Mouse (Mus musculus) heart, embryonic 16.5 days (tissue): ENCODE results near the gene Prss56. TPM values are rescaled to one million over a fixed set of nuclear protein-coding genes. Genes with fewer than 3 reads are reported as not detected.

Experiments
- ATAC-seq: fragments of 200-750 bp; cut with Nextera tagmentation; replicated peaks from 2 replicates; pipeline ENCODE4 v1.8.0; 2017; ENCODE audit warnings: moderate number of reproducible peaks; ENCODE audit not compliant: insufficient read depth, low FRiP score; ENCODE audit errors: extremely low read depth
- H3K27ac ChIP-seq: fragments of 300-500 bp; sonication (generic); 2 replicates; pipeline ENCODE4 v1.5.1; 2014; ENCODE audit warnings: mild to moderate bottlenecking, low read length, control low read depth, moderate library complexity
- H3K27me3 ChIP-seq: fragments of 300-500 bp; sonication (generic); 2 replicates; pipeline ENCODE4 v1.6.1; 2014; ENCODE audit warnings: low read length, mixed read lengths; ENCODE audit not compliant: control insufficient read depth, insufficient read depth
- H3K36me3 ChIP-seq: fragments of 300-500 bp; sonication (generic); 2 replicates; pipeline ENCODE4 v1.6.1; 2014; ENCODE audit not compliant: control insufficient read depth, insufficient read depth
- H3K4me1 ChIP-seq: fragments of 300-500 bp; sonication (generic); 2 replicates; pipeline ENCODE4 v1.6.1; 2014; ENCODE audit warnings: low read length, mixed read lengths; ENCODE audit not compliant: control insufficient read depth, insufficient read depth
- H3K4me2 ChIP-seq: fragments of 300-500 bp; sonication (generic); 2 replicates; pipeline ENCODE4 v1.6.1; 2014; ENCODE audit warnings: low read depth, mild to moderate bottlenecking, control low read depth, low read length
- H3K4me3 ChIP-seq: fragments of 300-500 bp; sonication (generic); 2 replicates; pipeline ENCODE4 v1.5.1; 2014; ENCODE audit warnings: mild to moderate bottlenecking, control low read depth, low read length
- H3K9ac ChIP-seq: fragments of 300-500 bp; sonication (generic); 2 replicates; pipeline ENCODE4 v1.6.1; 2014; ENCODE audit warnings: low read length, control low read depth
- H3K9me3 ChIP-seq: fragments of 300-500 bp; sonication (generic); replicated peaks from 2 replicates; pipeline ENCODE4 v1.6.1; 2016; ENCODE audit warnings: low read length; ENCODE audit not compliant: control insufficient read depth
- WGBS: fragments of 180-500 bp; shearing (Covaris S2); extraction: QIAGEN DNeasy Blood & Tissue Kit; methylation state at CpG from one replicate; pipeline ENCODE4 v1.1.7; 2014; 5-methylcytosine and 5-hydroxymethylcytosine counted together
- polyA plus RNA-seq: library from polyadenylated mRNA; unstranded; fragments of >200 nt; fragmentation: Nextera tagmentation; extraction: Ambion mirVana; gene quantifications from 2 replicates; pipeline ENCODE4 v1.2.1, GENCODE M21; 2015

Prss56 gene
- polyA plus RNA-seq, 1 experiment from 2014 or later: not detected

GRCm38 (mm10) chr1:87180896-87181295, 2.2 kb upstream of the Prss56 start:
- H3K27ac ChIP-seq: no peak overlapping the region
- H3K9me3 ChIP-seq: no peaks in the 10 kb centered on the region
- no peak overlapping the region for H3K9ac ChIP-seq
- ATAC-seq: no peak
- no peaks in the 10 kb centered on the region for H3K36me3 ChIP-seq
- H3K4me2 ChIP-seq: no peak overlapping the region
- 22% methylated on average over 5 of the region's 5 CpGs for WGBS
- no peak overlapping the region for H3K4me3 ChIP-seq
- H3K4me1 ChIP-seq: peaks cover 5% of the 10 kb centered on the region; the same call in 1 of the 2 replicates
- H3K27me3 ChIP-seq: peaks cover 43% of the 10 kb centered on the region

DNA sequence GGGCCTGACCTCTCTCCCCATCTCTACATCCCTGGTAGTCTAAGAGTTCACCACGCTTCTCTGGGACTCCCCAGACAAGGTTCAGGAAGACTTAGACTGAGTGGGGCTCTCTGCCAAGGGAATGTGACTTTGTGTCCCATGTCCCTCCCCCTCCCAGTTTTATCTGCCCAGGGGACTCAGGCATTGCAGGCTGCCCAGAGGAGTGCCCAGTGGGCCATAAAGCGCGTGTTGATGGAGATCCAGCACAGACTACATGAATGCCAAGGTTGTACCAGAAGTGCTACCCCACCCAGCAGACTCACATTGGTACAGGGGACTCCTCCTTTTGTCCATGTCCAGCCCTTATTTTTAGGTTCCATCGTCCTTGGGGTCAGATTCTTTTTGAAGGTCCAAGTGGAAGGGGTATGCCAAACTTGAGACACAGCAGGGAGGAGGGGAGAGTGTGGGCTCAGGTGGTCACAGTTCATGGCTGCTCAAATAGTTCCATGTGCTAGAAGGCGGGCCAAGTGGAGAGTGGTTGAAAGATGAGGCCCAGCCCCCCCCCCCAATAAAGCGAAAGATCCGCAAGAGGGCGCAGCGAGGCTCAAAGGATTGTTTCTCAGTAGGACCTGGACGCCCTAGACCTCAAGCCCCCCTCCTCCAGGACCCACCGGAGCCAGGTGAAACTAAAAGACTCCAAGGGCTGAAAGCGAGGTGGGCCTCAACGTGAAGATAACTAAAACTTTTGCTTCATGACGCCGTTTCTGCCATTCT, 1.1 kb downstream of the Prss56 start:
- no peak overlapping the region for H3K4me3 ChIP-seq
- H3K9me3 ChIP-seq: no peaks in the 10 kb centered on the region
- ATAC-seq: no peak
- H3K27ac ChIP-seq: no peak overlapping the region
- H3K9ac ChIP-seq: no peak overlapping the region
- no peaks in the 10 kb centered on the region for H3K36me3 ChIP-seq
- peak overlapping the region; percentile 41; the same call in 1 of the 2 replicates for H3K4me2 ChIP-seq
- H3K27me3 ChIP-seq: peaks cover 66% of the 10 kb centered on the region
- peaks cover 9% of the 10 kb centered on the region; the same call in 1 of the 2 replicates for H3K4me1 ChIP-seq
- WGBS: 27% methylated on average over 15 of the region's 15 CpGs

GRCm38 (mm10) chr1:87184751-87185139, 1.6 kb downstream of the Prss56 start:
- Histone ChIP-seq H3K4me3 (no peak overlapping the region), H3K27me3 (peaks cover 71% of the 10 kb centered on the region), H3K4me2 (peak overlapping the region; percentile 41; the same call in 1 of the 2 replicates), H3K27ac (no peak overlapping the region), H3K9me3 (no peaks in the 10 kb centered on the region), H3K36me3 (no peaks in the 10 kb centered on the region), H3K4me1 (peaks cover 9% of the 10 kb centered on the region; the same call in 1 of the 2 replicates), H3K9ac (no peak overlapping the region)
- WGBS: 10% methylated on average over 20 of the region's 20 CpGs
- 0 out of 2 replicates have a peak, but pooled peaks have one; percentile 19 for ATAC-seq

- Histone ChIP-seq H3K27me3 (peaks cover 72% of the 10 kb centered on the region), H3K4me2 (no peak overlapping the region), H3K4me1 (peaks cover 9% of the 10 kb centered on the region; the same call in 1 of the 2 replicates), H3K36me3 (no peaks in the 10 kb centered on the region), H3K9ac (no peak overlapping the region), H3K4me3 (no peak overlapping the region), H3K27ac (no peak overlapping the region), H3K9me3 (no peaks in the 10 kb centered on the region)
- WGBS: 13% methylated on average over 13 of the region's 13 CpGs
- no peak for ATAC-seq
Observed at GRCm38 (mm10) chr1:87185526-87185925, 2.4 kb downstream of the Prss56 start.

- peak overlapping the region; percentile 71 for H3K4me3 ChIP-seq
- no peak overlapping the region for H3K27ac ChIP-seq
- H3K36me3 ChIP-seq: no peaks in the 10 kb centered on the region
- peak overlapping the region; percentile 76 for H3K9ac ChIP-seq
- H3K4me2 ChIP-seq: peak overlapping the region; percentile 98
- peak; percentile 12; the same call in 1 of the 2 replicates for ATAC-seq
- peaks cover 75% of the 10 kb centered on the region for H3K27me3 ChIP-seq
- WGBS: 3% methylated on average over 53 of the region's 54 CpGs
- no peaks in the 10 kb centered on the region for H3K9me3 ChIP-seq
- peaks cover 9% of the 10 kb centered on the region; the same call in 1 of the 2 replicates for H3K4me1 ChIP-seq
Observed at GRCm38 (mm10) chr1:87186261-87187036, 3.3 kb downstream of the Prss56 start.

GRCm38 (mm10) chr1:87187037-87187355, 3.9 kb downstream of the Prss56 start:
- Histone ChIP-seq H3K9ac (peak overlapping the region; percentile 76), H3K27ac (no peak overlapping the region), H3K36me3 (no peaks in the 10 kb centered on the region), H3K27me3 (peaks cover 70% of the 10 kb centered on the region), H3K4me3 (peak overlapping the region; percentile 71), H3K4me1 (peaks cover 9% of the 10 kb centered on the region; the same call in 1 of the 2 replicates), H3K4me2 (peak overlapping the region; percentile 98), H3K9me3 (no peaks in the 10 kb centered on the region)
- no peak for ATAC-seq
- 2% methylated on average over 15 of the region's 15 CpGs for WGBS

DNA sequence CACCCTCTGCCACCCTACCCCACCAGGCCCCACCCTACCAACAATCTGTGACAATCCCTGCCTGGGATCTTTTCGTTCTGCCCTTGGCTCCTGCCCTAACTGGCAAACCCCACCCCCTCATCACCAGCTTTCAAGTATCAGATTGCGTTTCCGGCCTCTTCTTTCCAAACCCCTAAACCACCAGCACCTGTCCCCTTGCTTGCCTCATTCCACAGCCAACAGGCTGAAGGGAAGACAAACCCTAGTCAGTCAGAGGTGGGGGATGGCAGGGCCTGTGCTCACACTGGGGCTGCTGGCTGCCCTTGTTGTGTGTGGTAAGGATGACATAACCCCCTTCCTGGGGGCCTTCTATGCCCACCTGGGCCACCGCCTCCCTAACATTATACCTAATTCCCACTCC, 7.3 kb downstream of the Prss56 start, which contains the start of gene Chrnd:
Gene Chrnd (plus strand): TSS at position 179 of the 400 bp plus-strand sequence.
- WGBS: 37% methylated on average over 4 of the region's 4 CpGs
- peaks cover 45% of the 10 kb centered on the region for H3K27me3 ChIP-seq
- no peak within 1 kb of the TSS for H3K4me2 ChIP-seq
- no peaks in the 10 kb centered on the region for H3K9me3 ChIP-seq
- no peak within 1 kb of the TSS for H3K4me3 ChIP-seq
- no peak for ATAC-seq
- H3K9ac ChIP-seq: no peak within 1 kb of the TSS
- H3K27ac ChIP-seq: no peak within 1 kb of the TSS
- peaks cover 7% of the 10 kb centered on the region; the same call in 1 of the 2 replicates for H3K4me1 ChIP-seq
- H3K36me3 ChIP-seq: no peaks in the 10 kb centered on the region

DNA sequence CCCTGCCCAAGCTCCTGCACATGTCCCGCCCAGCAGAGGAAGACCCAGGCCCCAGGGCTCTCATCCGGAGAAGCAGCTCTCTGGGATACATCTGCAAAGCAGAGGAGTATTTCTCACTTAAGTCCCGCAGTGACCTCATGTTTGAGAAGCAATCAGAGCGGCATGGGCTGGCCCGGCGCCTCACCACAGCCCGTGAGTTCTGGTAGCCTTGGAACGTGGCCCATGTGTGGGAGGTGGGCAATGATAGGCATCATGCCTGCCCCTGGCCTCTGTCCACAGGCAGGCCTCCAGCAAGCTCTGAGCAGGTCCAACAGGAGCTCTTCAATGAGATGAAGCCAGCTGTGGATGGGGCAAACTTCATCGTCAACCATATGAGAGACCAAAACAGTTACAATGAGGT, 14.2 kb downstream of the Prss56 start:
- no peak for ATAC-seq
- Histone ChIP-seq H3K36me3 (no peaks in the 10 kb centered on the region), H3K27ac (no peak overlapping the region), H3K4me2 (no peak overlapping the region), H3K9me3 (no peaks in the 10 kb centered on the region), H3K9ac (no peak overlapping the region), H3K27me3 (peaks cover 5% of the 10 kb centered on the region), H3K4me1 (peaks cover 3% of the 10 kb centered on the region), H3K4me3 (no peak overlapping the region)
- WGBS: 70% methylated on average over 9 of the region's 9 CpGs
